Mouse (Mus musculus) urinary bladder, postnatal 4 days (tissue): ENCODE results near the gene Tti1.
A peak's percentile ranks its signal among the peaks of the same experiment; 100 is the strongest.

ENCODE experiments used
- DNase-seq, 2 experiments: peaks; one replicate each; pipeline ENCODE4 v3.0.0; 2021 to 2022; ENCODE audit warnings: low spot score in 2 of 2

The Tti1 gene

DNA sequence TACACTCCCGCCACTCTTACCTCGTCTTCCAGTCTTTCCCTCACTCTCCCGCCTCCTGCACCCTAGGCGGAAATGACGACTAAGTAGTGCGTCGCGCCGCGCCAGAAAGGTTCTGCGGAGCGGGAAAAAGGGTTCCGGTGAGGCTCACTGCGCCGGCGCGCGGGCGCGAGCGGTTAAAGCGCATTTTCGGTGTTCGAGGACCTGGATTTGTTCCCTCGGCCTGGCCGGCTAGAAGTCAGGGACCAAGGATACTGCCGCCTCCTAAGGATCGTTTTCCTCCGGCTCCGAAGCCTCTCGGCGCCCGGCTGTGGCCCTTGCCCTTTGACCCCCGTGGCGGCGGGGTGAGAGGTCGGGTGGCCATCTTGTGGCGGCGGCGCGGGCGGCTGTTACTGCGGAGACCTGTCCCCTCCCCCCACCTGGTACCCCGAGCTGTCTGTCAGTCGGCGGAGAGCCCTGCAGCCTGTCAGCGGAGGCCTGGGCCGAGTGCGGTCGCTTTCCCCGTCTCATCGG is at the start of gene Tti1, which contains the start of gene Rprd1b:
Gene Tti1, minus strand, starts transcription at position 80 of the 510 bp plus-strand sequence.
Gene Rprd1b, plus strand, starts transcription at position 144 of the 510 bp plus-strand sequence.
- peak; percentile 90 to 94 for DNase-seq

DNA sequence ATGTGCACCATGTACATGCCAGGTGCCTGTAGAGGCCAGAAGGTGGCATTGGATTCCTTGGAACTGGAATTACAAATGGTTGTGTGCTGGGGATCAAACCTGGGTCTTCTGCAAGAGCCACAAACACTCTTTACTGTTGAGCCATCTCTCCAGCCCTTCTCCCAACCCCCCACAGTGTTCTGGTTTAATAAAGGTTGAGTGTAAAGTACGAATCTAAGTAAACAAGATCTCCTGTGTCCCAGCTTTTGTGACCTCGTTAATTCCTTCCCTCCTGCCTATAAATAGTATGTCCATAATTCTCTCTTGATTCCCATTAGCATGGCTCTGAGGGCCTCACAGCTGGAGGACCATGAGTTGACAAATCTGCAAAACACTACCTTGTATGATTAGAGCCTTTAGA is 49.7 kb upstream of the Tti1 start:
- DNase-seq: no peak

DNA sequence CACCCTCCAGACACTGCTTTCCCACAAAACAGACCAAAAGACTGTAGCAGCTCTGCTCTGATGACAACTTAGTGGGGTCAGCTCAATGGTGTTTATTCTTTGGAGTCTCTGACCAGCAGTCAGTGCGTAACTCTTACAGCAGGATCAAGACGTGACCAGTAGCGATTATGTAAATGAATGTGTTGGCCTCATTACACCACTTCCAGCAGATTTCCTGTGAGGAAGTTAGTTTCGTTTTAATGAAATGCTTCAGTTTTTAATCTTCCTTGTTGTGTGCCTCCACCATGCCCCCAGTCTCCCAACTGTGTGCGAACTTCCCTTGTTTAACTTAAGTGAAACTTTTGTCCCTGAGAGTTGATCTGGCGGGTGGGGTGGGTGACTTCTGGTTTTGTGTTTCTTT is 48.5 kb upstream of the Tti1 start:
- no peak for DNase-seq

DNA sequence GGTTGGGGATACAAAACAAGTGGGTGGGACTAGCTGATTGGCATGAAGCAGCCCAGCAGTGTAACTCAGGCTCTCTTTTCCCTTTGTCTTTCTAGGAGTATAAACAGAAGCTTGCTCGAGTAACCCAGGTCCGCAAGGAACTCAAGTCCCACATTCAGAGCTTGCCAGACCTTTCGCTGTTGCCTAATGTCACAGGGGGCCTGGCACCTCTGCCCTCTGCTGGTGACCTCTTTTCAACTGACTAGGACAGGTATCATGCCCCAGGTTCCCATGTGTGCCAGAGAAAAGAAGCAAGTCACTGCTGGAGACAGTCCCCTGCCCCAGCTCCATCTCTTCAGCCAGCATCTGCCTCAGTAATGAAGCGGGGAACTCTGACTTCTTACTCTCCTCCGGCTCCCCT is 46.6 kb upstream of the Tti1 start:
- DNase-seq: no peak

DNA sequence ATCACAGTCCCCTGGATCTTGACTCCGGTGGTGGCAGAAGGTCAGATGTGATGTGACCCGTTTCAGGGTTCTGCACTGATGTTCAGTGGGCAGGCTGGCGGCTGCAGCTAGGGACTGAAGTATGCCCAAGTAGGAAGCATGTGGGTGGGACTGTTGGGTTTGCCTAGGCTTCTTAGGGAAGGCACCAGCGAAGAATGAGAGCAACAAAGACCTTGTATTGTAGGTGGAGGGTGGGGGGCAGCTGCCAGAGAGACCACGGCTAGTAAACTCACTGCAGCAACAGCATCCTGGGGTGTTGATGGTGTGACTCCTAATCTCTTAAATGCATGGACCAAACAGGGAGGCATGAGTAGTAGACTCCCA is 43.4 kb upstream of the Tti1 start:
- DNase-seq: no peak

DNA sequence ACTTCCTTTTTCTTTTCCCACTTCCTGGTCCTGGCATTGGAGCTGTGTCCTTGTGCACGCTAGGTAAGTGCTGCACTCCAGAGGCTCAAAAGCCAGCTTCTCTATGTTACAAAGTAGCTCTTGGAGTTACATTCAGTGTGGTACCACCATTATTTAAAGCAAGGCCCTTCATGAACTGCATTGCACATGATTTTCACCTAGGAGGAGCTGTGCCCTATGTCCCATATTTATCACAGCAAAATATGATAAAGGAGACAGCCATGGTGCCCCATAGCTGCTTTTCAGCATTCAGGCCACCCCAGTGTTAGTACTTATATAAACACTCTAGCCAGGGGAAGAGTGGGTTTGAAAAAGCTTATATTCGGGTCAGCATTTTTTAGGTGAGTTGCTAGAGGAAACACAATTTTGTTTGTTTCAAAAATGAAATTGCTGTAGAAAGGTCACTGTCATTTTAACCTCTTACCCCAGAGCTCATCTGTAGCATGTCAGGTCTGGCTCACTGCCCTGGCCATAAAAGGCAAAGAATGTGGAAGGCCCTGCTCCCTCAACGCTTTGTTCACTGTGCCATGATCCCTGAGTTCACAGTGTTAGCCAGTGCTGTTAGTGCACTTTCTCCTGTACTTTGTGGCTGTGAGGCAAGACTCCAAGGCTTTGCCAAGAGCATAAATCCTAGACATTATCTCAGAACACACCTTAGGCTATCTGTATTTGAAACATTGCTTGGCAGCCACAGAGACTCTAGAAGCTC is 42.8 kb upstream of the Tti1 start:
- DNase-seq: no peak

DNA sequence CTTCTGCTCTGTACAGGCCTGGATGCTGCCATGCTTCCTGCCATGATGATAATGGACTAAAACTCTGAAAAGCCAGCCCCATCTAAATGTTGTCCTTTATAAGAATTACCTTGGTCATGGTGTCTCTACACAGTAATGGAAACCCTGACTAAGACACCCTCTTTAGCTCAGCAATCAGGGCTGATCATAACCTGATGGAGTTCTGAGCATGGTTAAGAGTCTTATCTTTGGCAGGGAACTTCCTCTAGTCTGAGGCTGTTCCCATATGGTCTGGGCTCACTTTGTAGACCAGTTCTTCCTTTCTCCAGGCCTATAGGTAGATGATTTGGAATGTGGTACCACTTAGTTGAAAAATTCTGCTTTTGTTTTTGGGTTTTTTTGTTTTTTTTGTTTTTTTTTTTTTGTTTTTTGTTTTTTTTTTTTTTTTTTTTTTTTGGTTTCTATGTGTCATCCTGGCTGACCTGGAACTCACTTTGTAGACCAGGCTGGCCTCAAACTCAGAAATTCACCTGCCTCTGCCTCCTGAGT is 40.3 kb upstream of the Tti1 start:
- no peak for DNase-seq

DNA sequence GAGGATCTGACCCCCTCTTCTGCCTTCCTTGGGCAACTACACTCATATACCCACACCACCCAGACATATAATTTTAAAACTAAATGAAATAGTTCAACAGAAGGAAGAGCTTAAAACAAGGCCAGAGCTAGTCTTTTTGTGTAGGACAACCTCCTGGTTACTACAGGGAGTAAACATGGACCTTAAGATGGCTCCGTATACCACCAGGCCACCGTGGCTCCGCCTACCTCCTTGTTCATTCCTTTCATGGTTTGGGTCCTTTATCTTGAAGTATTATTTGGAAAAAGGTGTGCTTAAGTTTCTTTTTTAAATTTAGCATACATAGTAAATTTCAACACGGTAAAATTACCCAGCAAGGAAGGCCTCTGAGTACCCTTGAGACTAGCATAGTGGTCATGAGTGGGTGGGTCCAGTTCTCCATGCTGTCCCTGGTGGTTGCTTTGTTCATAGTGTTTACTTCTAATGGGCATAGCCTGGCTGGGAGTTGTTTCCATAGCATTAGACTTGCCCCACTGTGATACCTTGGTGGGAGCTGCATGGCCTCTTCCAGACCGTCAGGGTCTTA is 39.1 kb upstream of the Tti1 start:
- DNase-seq: no peak

DNA sequence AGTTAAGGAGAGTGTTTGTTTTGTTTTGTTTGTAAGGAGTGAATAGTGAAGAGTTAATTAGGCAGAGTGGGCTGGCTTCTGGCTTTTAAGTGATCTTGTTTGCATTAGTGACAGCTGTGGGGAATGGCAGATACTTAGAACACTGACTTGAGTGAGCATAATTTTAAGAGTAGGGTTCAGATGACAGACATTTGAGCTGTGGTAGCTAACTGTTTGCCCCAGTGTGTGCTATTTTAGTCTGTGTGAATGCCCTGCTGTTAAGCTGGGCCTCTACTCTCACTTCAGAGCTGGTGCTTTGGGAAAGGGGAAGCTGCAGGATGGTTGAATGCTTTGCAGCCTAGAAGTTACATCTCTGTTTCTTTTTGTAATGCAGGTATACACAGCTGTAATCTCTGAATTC is 38.2 kb upstream of the Tti1 start:
- no peak for DNase-seq

DNA sequence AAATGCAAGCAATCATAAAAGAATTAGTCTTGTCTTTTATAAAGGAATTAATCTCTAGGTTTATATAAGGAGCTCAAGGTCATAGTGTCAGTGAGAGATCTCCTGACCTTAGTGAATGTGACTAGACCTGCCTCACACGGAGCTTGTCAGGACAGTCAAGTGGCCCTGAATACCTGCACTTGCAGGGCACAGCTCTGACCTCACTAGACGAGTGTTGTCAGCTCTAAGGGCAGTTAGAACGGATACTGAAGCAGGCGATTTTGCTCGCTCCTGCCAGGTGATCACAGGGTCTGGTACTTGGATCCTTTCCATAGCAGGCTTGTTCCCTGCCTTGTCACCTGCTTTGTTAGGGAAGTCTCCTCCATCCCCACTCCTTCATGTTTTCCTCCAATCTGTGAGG is 36.8 kb upstream of the Tti1 start:
- DNase-seq: no peak

DNA sequence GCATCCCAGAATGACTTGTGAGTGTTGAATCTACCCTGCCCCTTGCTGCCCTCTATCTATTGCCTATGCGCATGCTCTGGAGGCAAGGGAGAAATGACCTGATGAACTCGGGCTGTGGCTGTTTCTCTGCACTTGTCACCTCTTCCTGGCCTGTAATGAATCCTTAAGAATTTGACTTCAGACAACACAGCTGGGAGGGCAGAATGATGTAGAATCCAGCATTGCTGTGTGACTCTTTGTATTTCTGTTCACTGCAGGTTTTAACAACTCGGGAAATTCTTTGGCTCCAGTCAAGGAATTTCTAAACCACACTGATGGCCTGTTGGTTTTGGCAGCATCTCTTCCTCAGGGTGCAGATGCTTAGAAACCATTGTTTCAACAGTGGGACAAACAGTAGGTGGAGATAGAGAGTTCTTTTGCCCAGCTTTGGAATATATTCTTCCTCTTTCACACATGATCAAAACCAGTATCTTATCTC is 36.4 kb upstream of the Tti1 start:
- no peak for DNase-seq

DNA sequence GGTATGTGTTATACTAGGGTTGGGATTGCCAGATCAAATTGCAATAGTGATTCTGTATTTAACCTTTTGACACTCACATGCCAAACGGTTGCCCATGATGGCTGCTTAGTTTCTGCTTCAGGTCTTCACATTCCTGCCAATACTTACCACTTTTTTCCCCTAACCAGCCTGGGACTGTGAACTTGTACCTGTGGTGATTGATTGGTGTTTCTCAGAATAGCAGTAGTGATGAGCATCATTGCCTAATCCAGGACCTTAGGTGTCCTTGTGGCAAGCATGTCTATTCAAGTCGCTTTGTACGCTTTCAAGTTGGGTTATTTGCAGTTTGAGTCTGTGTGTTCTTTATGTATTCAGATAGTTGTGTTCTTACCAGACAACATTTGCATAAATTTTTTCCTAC is 34.8 kb upstream of the Tti1 start:
- DNase-seq: no peak

DNA sequence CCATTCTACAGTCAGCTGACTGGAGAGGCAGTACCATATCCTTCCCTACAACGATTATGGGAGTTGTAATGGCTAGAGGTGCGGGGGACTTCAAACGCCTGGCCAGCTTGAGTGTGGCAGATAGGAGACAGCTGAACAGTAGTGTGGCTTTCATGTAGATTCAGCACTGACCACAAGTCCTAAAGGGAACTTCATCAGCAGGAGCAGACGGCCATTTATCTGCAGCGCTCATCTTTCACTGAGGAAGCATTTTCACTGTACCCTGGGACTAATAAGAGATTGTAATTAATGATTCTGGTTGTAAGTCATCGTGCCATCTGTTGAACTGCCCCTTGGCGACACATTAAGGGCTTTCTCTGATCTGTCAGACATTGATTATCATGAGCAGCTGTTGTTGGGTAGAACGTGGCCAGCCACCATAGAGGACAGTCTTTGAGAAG is 31.5 kb upstream of the Tti1 start:
- DNase-seq: peak in 1 of 2 experiments; percentile 34

DNA sequence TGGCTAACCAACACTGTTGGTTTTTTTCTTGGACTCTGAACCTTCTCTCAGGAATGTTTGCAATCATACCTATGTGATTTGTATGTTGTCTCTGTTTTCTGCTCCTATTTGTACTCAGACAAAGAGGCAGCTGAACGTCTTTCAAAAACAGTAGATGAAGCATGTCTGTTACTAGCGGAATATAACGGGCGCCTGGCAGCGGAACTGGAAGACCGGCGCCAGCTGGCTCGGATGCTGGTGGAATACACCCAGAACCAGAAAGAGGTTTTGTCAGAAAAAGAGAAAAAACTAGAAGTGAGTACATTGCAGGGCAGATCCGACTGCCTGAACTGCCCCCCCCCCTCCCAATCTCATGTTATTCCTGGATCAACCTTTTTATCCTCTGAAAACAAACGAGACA is 30.3 kb upstream of the Tti1 start:
- DNase-seq: peak in 1 of 2 experiments; percentile 58

DNA sequence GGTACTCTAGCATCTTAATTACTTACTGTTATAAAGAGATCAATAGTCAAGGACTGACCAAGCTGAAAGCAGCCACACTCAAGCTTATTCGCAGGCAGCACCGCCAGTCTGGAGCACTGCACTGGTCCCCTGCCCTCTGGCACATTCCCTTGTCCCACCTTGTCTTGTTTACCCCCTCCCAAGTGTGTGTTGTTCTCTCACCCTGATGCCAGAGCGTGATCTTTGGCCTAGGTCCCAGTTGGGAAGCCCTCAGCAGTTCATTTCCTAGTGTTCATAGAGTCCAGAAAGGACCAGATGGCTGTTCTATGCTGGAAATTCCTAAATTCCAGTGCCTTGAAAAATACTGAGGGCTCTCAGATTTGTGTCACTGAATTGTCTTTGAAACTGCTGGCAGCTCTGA is 28.8 kb upstream of the Tti1 start:
- peak in 1 of 2 experiments; percentile 30 for DNase-seq

DNA sequence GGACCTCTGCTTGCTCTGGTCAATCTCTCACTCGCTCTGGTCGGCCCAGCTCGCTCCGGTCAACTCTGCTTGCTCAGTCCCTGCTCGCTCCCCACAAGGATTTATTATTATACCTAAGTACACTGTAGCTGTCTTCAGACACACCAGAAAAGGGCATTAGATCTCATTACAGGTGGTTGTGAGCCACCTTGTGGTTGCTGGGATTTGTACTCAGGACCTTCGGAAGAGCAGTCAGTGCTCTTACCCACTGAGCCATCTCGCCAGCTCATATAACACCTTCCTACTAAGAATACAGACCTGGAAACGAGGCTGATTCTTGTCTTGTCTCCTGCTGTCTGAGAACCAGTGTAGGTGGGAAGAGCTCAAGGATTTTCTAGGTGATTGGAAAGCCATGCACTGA is 27.1 kb upstream of the Tti1 start:
- peak in 1 of 2 experiments; percentile 42 for DNase-seq

DNA sequence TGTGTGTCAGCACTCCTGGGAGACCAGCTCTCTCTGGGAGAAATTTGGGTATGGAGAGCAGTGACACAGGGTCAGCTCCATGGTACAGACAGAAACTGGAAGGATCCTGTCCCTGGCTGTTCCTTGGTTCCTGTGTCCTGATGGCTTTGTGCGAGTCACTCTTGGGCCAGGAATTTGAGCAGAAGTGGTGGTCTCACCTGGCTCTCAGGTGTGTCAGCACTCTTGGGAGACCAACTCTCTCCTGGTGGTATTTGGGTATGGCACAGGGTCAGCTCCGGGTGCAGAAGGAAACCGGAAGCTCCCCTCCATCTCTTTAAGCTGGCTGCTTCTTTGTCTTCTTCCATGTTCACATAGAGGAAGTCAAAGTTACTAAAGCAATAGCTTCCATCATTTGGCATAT is 26.4 kb upstream of the Tti1 start:
- peak in 1 of 2 experiments; percentile 36 for DNase-seq

DNA sequence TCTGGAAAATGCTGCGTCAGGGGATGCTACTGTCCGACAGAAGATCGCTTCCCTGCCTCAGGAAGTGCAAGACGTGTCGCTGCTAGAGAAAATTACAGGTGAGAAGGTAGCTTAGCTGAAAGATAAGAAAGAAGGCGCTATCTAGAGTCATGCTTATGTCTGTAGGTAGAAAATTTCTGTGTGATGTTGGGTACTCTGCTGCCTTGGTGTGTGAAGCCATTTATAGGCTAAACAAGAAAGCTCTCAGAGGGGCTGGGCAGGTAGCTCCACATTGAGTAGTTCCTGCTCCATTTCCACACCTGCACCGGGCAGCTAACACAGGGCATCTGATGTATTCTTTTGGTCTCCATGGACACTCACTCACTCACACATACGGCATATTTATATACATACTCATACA is 21.9 kb upstream of the Tti1 start:
- DNase-seq: no peak

DNA sequence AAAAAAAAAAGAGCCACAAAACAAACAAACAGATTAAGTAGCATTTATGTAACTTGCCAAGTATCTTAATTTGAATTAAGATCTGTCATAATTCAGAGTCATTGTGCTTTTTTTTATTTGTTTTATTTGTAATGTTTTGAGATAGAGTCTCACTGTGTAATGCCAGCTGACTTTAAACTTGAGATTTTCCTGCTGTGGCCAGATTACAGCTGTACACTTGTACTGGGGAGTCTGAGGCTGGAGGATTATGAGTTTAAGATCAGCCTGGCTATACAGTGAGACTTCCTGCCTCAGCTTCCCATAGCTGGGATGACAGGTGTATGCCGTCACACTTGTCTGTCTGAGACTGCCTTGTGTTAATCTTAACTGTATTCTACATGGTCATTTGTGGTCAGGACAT is 20.5 kb upstream of the Tti1 start:
- DNase-seq: no peak

DNA sequence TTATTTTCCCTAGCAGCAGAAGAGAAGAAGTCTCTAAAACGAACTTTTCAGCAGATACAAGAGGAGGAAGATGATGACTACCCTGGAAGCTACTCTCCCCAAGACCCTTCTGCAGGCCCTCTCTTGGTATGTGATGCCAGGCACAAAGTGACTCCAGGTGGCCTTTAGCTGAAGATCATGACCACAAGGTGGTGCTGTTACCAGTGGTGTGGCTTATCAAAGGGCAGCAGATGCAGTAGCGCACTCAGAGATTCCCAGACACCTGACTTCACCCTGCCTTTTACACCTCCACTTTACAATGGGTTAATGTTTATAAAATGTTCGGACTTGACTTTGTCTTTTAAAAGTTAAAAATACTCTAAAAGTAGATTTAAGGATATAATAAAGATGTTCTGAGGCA is 19.7 kb upstream of the Tti1 start:
- DNase-seq: no peak

DNA sequence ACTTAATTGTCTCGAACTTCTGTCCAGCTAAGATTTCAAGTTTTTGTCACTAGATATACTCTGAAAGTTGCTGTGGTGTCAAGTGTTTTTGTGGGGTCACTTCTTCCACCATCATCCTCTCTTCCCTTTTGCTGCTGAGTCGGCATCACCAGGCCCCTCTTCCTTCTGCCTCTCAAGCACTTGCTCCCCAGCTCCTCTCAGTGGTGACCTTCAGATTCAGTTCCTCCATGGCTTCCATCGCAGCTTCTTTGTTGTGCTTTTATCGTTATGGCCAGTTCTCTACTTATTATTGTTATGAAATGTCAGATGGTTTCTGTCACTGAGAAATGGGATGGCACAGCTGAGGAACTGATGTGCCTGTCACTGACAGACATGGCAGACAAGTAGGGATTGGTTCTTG is 18.0 kb upstream of the Tti1 start:
- DNase-seq: no peak

DNA sequence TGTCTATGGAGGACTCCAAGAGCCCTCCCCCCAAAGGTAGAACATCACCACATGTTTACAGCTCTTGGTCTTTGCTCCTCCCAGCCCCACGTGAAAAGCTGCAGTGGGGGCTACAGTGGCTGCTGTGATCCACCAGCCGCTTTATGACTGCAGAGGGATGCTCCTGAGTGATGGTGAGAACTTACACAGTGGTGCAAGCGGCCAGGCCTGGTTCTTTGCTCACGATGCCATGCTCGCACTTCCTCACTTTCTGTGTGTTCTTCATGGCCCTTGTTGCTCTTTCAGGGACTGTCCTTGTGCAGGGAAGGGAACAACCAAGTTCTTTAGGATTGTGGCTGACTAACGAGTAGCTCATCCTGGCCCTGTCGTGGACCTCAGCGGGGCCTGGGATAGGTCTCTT is 15.3 kb upstream of the Tti1 start:
- no peak for DNase-seq

DNA sequence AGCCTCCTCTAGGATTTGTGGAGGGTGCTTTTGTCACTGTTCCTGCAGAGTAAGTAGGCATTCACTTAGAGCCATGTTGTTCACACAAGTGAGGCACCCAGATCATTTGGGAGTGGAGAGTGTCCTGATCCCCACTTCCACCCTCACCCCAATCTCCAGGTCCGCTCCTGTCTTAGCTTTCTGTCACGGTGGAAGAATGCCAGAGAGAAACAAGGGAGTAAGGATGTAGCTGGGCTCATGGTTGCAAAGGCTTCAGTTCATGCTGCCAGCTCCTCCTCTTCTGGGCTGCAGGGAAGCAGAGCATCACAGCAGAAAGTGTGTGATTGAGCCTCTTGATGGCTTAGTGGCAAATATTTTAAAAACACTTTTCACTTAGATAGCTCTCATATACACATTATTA is 12.2 kb upstream of the Tti1 start:
- no peak for DNase-seq
